Mouse (Mus musculus) hindbrain, embryonic 16.5 days (tissue): ENCODE measurements at regions not wholly inside any gene's neighbourhood (a gene's known extent, or its start where the extent isn't known, plus 50 kb on each side); places are given as distances from the start of the nearest gene placed in this dataset.

Experiments used
- ATAC-seq: fragments of 200-750 bp; cut with Nextera tagmentation; 2 replicates; pipeline ENCODE4 v1.8.0; 2017; ENCODE audit warnings: moderate TSS enrichment, moderate library complexity
- H3K27ac ChIP-seq: fragments of 300-500 bp; sonication (generic); 2 replicates; pipeline ENCODE4 v1.5.1; 2014; ENCODE audit warnings: low read depth, mild to moderate bottlenecking, control low read depth, low read length, moderate library complexity
- H3K27me3 ChIP-seq: fragments of 300-500 bp; sonication (generic); replicated peaks from 2 replicates; pipeline ENCODE4 v1.6.1; 2014; ENCODE audit warnings: low read length; ENCODE audit not compliant: control insufficient read depth, insufficient read depth
- H3K36me3 ChIP-seq: fragments of 300-500 bp; sonication (generic); 2 replicates; pipeline ENCODE4 v1.6.1; 2014; ENCODE audit warnings: mild to moderate bottlenecking, low read length, moderate library complexity, mixed read lengths; ENCODE audit not compliant: control insufficient read depth, insufficient read depth
- H3K4me1 ChIP-seq: fragments of 300-500 bp; sonication (generic); 2 replicates; pipeline ENCODE4 v1.6.1; 2014; ENCODE audit warnings: low read depth, low read length; ENCODE audit not compliant: control insufficient read depth, insufficient read depth
- H3K4me2 ChIP-seq: fragments of 300-500 bp; sonication (generic); 2 replicates; pipeline ENCODE4 v1.6.1; 2014; ENCODE audit warnings: mild to moderate bottlenecking, low read length, control low read depth, moderate library complexity
- H3K4me3 ChIP-seq: fragments of 300-500 bp; sonication (generic); 2 replicates; pipeline ENCODE4 v1.5.1; 2014; ENCODE audit warnings: mild to moderate bottlenecking, low read length, control low read depth, moderate library complexity
- H3K9ac ChIP-seq: fragments of 300-500 bp; sonication (generic); 2 replicates; pipeline ENCODE4 v1.6.1; 2014; ENCODE audit warnings: low read depth, mild to moderate bottlenecking, control low read depth, low read length, moderate library complexity
- H3K9me3 ChIP-seq: fragments of 300-500 bp; sonication (generic); 2 replicates; pipeline ENCODE4 v1.6.1; 2014; ENCODE audit warnings: mild to moderate bottlenecking, low read length, moderate library complexity; ENCODE audit not compliant: control insufficient read depth
- WGBS: fragments of 180-500 bp; shearing (Covaris S2); extraction: QIAGEN DNeasy Blood & Tissue Kit; methylation state at CpG from one replicate; pipeline ENCODE4 v1.1.7; 2014; 5-methylcytosine and 5-hydroxymethylcytosine counted together

DNA sequence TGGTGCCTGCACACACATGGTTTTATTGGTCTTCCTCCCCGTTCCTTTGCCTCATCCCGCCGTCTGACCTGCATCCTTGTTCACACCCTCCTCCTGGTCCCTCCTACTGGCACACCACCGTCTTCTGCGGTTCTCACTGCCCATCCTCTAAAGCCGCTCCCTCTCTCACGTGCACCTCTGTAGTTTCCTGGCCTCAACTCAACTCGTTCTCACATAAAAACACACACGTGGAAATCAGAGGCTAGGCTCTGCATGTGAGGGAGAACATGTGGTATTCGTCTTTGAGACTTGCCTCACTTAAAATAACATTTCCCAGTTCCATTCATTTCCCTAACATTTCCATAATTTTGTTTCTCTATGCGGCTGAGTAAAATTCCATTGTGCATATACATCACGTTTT is 69.5 kb downstream of the Aldh8a1 start:
- Histone ChIP-seq H3K9ac (no peak overlapping the region), H3K4me3 (no peak overlapping the region), H3K27ac (no peak overlapping the region), H3K27me3 (no peaks in the 10 kb centered on the region), H3K4me1 (no peaks in the 10 kb centered on the region), H3K9me3 (no peaks in the 10 kb centered on the region), H3K4me2 (no peak overlapping the region), H3K36me3 (no peaks in the 10 kb centered on the region)
- 77% methylated on average over 12 of the region's 12 CpGs for WGBS
- no peak for ATAC-seq

DNA sequence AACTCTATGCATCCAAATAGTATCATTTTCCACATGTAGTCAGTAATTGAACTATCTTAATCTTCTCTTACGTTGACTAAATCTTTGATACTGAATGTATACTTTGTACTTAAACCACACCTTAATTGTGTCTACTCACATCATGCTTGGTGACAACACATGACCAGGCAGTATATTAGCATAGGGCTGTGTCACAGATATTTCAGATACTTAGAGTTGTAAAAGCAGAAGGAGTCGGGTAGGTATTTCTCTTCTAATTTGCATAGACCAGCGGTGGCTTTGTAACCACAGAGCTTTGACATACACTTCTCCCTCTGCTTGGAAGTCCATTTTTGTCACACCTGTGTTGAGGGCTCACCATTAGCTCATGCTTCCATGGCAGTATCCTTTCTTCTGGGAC is 71.0 kb downstream of the Aldh8a1 start:
- H3K9ac ChIP-seq: no peak overlapping the region
- no peak for ATAC-seq
- WGBS: 89% methylated on average over 3 of the region's 3 CpGs

GRCm38 (mm10) chr10:21448942-21449341 is 71.9 kb downstream of the Aldh8a1 start:
- no peak for ATAC-seq
- Histone ChIP-seq H3K9me3 (no peaks in the 10 kb centered on the region), H3K27ac (no peak overlapping the region), H3K4me2 (no peak overlapping the region), H3K27me3 (no peaks in the 10 kb centered on the region), H3K36me3 (no peaks in the 10 kb centered on the region), H3K4me1 (no peaks in the 10 kb centered on the region), H3K4me3 (no peak overlapping the region), H3K9ac (no peak overlapping the region)
- 93% methylated on average over 5 of the region's 5 CpGs for WGBS

More for the DNA sequence above, 71.0 kb downstream of the Aldh8a1 start:
- H3K4me2 ChIP-seq: no peak overlapping the region
- H3K36me3 ChIP-seq: no peaks in the 10 kb centered on the region
- no peak overlapping the region for H3K27ac ChIP-seq
- H3K27me3 ChIP-seq: no peaks in the 10 kb centered on the region
- H3K4me1 ChIP-seq: no peaks in the 10 kb centered on the region
- H3K4me3 ChIP-seq: no peak overlapping the region
- H3K9me3 ChIP-seq: no peaks in the 10 kb centered on the region

GRCm38 (mm10) chr10:21452611-21453010 is 75.5 kb downstream of the Aldh8a1 start:
- WGBS: 94% methylated on average over 2 of the region's 2 CpGs

DNA sequence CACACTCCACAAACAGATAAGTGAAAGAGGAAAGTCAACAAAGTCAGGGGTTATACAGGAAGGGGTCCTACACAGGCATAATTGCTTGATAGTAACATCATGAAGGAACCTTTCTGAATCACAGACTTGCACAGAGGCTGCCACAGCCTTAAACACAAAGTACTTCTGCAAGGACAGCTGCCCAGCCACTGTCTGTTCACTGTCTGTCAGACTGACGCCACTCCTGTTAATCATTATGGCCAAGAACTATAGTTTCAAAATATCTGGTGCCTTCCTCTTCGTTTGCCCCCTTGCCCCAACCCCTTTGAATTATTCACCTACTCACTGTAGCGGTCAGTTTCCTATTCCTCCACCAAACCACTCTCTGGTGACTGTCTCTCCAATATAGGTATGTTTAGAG is 76.4 kb downstream of the Aldh8a1 start:
- Histone ChIP-seq H3K9ac (no peak overlapping the region), H3K27ac (no peak overlapping the region), H3K4me1 (0 out of 2 replicates have a peak, but pooled peaks cover 3% of the 10 kb centered on the region), H3K27me3 (no peaks in the 10 kb centered on the region), H3K4me3 (no peak overlapping the region), H3K36me3 (no peaks in the 10 kb centered on the region), H3K9me3 (no peaks in the 10 kb centered on the region), H3K4me2 (no peak overlapping the region)
- ATAC-seq: no peak
- 85% methylated on average over 3 of the region's 3 CpGs for WGBS

More at GRCm38 (mm10) chr10:21452611-21453010, 75.5 kb downstream of the Aldh8a1 start:
- Histone ChIP-seq H3K9ac (no peak overlapping the region), H3K27ac (no peak overlapping the region), H3K4me1 (0 out of 2 replicates have a peak, but pooled peaks cover 3% of the 10 kb centered on the region), H3K36me3 (no peaks in the 10 kb centered on the region), H3K4me3 (no peak overlapping the region), H3K4me2 (no peak overlapping the region), H3K9me3 (no peaks in the 10 kb centered on the region), H3K27me3 (no peaks in the 10 kb centered on the region)
- ATAC-seq: no peak

DNA sequence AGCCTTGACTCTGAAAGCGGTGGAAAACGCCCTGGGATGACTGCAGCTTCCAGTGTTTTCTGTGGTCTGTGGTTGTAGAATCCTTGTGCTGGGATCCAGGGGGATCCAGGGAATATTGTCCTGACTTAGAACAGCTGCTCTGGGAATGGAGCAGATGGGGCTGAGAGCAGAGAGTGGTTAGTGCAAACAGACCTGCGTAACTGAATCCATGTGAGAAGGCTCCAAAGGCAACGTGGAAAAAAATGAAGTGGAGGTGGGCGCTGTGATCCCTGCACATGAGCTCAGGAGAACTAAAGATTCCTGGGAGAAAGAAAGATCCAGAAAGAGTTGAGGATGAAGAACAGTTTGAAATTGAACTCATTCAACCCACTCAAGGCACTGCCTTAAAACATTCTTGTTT is 77.1 kb downstream of the Aldh8a1 start:
- Histone ChIP-seq H3K27ac (no peak overlapping the region), H3K27me3 (no peaks in the 10 kb centered on the region), H3K9ac (no peak overlapping the region), H3K4me2 (no peak overlapping the region), H3K4me1 (0 out of 2 replicates have a peak, but pooled peaks cover 3% of the 10 kb centered on the region), H3K36me3 (no peaks in the 10 kb centered on the region), H3K9me3 (no peaks in the 10 kb centered on the region), H3K4me3 (no peak overlapping the region)
- 85% methylated on average over 5 of the region's 5 CpGs for WGBS
- no peak for ATAC-seq

GRCm38 (mm10) chr10:21454757-21455156 is 77.7 kb downstream of the Aldh8a1 start:
- H3K4me1 ChIP-seq: 0 out of 2 replicates have a peak, but pooled peaks cover 3% of the 10 kb centered on the region
- no peaks in the 10 kb centered on the region for H3K9me3 ChIP-seq
- H3K9ac ChIP-seq: no peak overlapping the region
- no peaks in the 10 kb centered on the region for H3K36me3 ChIP-seq
- ATAC-seq: 0 out of 2 replicates have a peak, but pooled peaks have one; percentile 28
- 87% methylated on average over 16 of the region's 16 CpGs for WGBS
- no peaks in the 10 kb centered on the region for H3K27me3 ChIP-seq
- no peak overlapping the region for H3K27ac ChIP-seq
- no peak overlapping the region for H3K4me2 ChIP-seq
- H3K4me3 ChIP-seq: no peak overlapping the region

- Histone ChIP-seq H3K9me3 (no peaks in the 10 kb centered on the region), H3K4me1 (0 out of 2 replicates have a peak, but pooled peaks cover 3% of the 10 kb centered on the region), H3K9ac (no peak overlapping the region), H3K27me3 (no peaks in the 10 kb centered on the region), H3K4me2 (no peak overlapping the region), H3K27ac (no peak overlapping the region), H3K36me3 (no peaks in the 10 kb centered on the region), H3K4me3 (no peak overlapping the region)
- peak; percentile 68 for ATAC-seq
- WGBS: 33% methylated on average over 5 of the region's 5 CpGs
Measured at GRCm38 (mm10) chr10:21455863-21456262, 78.8 kb downstream of the Aldh8a1 start.

GRCm38 (mm10) chr10:21456359-21456758 is 79.3 kb downstream of the Aldh8a1 start:
- Histone ChIP-seq H3K27ac (no peak overlapping the region; the same call in 1 of the 2 replicates), H3K4me2 (no peak overlapping the region), H3K4me3 (no peak overlapping the region), H3K9ac (no peak overlapping the region), H3K36me3 (no peaks in the 10 kb centered on the region), H3K9me3 (no peaks in the 10 kb centered on the region), H3K4me1 (0 out of 2 replicates have a peak, but pooled peaks cover 3% of the 10 kb centered on the region), H3K27me3 (no peaks in the 10 kb centered on the region)
- peak; percentile 43; the same call in 1 of the 2 replicates for ATAC-seq
- WGBS: 40% methylated on average over 3 of the region's 3 CpGs
